In the genomic region with DNA sequence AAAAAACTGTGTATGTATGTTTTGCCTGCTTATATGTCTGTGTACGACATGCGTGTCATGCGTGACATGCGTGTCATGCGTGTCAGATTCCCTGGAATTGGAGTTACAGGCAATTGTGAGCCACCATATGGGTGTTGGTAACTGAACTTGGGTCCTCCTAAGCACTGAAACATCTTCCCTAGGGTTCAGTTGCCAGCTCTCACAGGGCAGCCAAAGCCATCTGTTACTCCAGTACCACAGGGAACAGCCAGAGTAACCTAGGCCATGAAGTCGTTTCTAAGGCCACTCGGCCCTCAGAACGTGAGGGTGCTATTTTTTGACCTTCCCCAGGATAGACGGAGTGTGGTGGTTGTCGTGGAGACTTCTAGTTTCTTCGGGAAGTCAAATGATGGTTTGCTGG, we compare ENCODE assay signal across 16 mouse cellular contexts. TPM values are rescaled to one million over a fixed set of nuclear protein-coding genes. Genes with fewer than 3 reads are reported as not detected.
DNase-seq lines count a peak whose midpoint lies in the region; ATAC-seq and TF ChIP-seq lines count a peak whose summit lies in the region.
"Had no signal": no experiment of that assay in that cellular context is flagged by ENCODE, and none has a peak within 500 bp of the region (broad histone marks: within the 10 kb centered on the region; RNA-seq: fewer than 3 reads in every experiment).

No protein-coding gene starts in this region.

- H3K36me3 ChIP-seq in hindbrain, embryonic 11.5 days (ENCODE audit: control insufficient read depth, insufficient read depth, low read length), result no peaks in the 10 kb centered on the region
- H3K36me3 ChIP-seq in hindbrain, embryonic 12.5 days, result no peaks in the 10 kb centered on the region
- H3K36me3 ChIP-seq in ES-Bruce4 (ENCODE audit: control insufficient read depth, insufficient read depth, low read length, poor library complexity, severe bottlenecking) (no peaks in the 10 kb centered on the region), ES-E14 (ENCODE audit: control insufficient read depth, insufficient read depth, low read length, poor library complexity, severe bottlenecking) (no peaks in the 10 kb centered on the region)
- H3K36me3 ChIP-seq: embryonic facial prominence, embryonic 13.5 days; forebrain, embryonic 12.5 days; heart, embryonic 12.5 days; hindbrain, embryonic 15.5 days had no signal

- ATAC-seq in hindbrain, embryonic 11.5 days (ENCODE audit: low FRiP score), result no peak
- no peak for ATAC-seq in hindbrain, embryonic 12.5 days (ENCODE audit: low FRiP score)
- ATAC-seq: forebrain, embryonic 16.5 days; intestine, embryonic 16.5 days had no signal

- peak; percentile 27 to 54 for DNase-seq in cerebellum, postnatal 25 days
- no peak for DNase-seq in cerebellum, adult 9-11 months
- peak; percentile 9 for DNase-seq in hindbrain, embryonic 11.5 days (ENCODE audit: low spot score)
- DNase-seq in ES-E14 (ENCODE audit: low read depth, low spot score), result no peak
- DNase-seq: adrenal gland, postnatal 10 days; gastrocnemius, postnatal 10 days; kidney, adult 2 months had no signal

- in situ Hi-C loops in ES-E14 (cut with MboI; ENCODE audit: low sequenced_read_pairs in 2 of 2, unreplicated experiment in 2 of 2), result no loop called here

- peaks cover 9% of the 10 kb centered on the region; the same call in 1 of the 2 replicates for H3K4me1 ChIP-seq in hindbrain, embryonic 11.5 days (replicated peaks; ENCODE audit: control insufficient read depth, insufficient read depth, low read length)
- H3K4me1 ChIP-seq in hindbrain, embryonic 12.5 days, result peaks cover 22% of the 10 kb centered on the region
- H3K4me1 ChIP-seq in ES-Bruce4 (ENCODE audit: control insufficient read depth, insufficient read depth, low read length), result peaks cover 14% of the 10 kb centered on the region
- peaks cover 14 to 23% of the 10 kb centered on the region in 2 experiments for H3K4me1 ChIP-seq in ES-E14 (ENCODE audit: control insufficient read depth in 2 of 2, insufficient read depth in 2 of 2, low read length in 2 of 2, poor library complexity in 1 of 2)
- H3K4me1 ChIP-seq: heart, embryonic 12.5 days had no signal

- TF ChIP-seq CTCF in ES-Bruce4 (IDR thresholded peaks at IDR 0.05; ENCODE audit: low read depth, low read length), result no peak

- TF ChIP-seq EP300 in ES-Bruce4 (IDR thresholded peaks at IDR 0.05; ENCODE audit: insufficient read depth, low read depth, low read length), result no peak

- H3K9me3 ChIP-seq in hindbrain, embryonic 11.5 days (ENCODE audit: control insufficient read depth, low read length), result no peaks in the 10 kb centered on the region
- no peaks in the 10 kb centered on the region for H3K9me3 ChIP-seq in hindbrain, embryonic 12.5 days (replicated peaks)
- H3K9me3 ChIP-seq in ES-Bruce4 (replicated peaks; ENCODE audit: control insufficient read depth, insufficient read depth, low read length, poor library complexity, severe bottlenecking) (no peaks in the 10 kb centered on the region), ES-E14 (ENCODE audit: control insufficient read depth, insufficient read depth, low read depth, low read length) (no peaks in the 10 kb centered on the region)
- H3K9me3 ChIP-seq: embryonic facial prominence, embryonic 13.5 days; forebrain, embryonic 12.5 days; heart, embryonic 12.5 days; hindbrain, embryonic 15.5 days had no signal

- H3K4me3 ChIP-seq in hindbrain, embryonic 11.5 days (ENCODE audit: low read depth, low read length), result no peak overlapping the region
- no peak overlapping the region for H3K4me3 ChIP-seq in hindbrain, embryonic 12.5 days
- H3K4me3 ChIP-seq in ES-Bruce4 (ENCODE audit: low read depth, low read length) (no peak overlapping the region), ES-E14 (ENCODE audit: insufficient read depth in 1 of 2, low read depth in 1 of 2, low read length in 2 of 2, poor library complexity in 1 of 2, severe bottlenecking in 1 of 2) (no peak overlapping the region)
- H3K4me3 ChIP-seq: embryonic facial prominence, embryonic 13.5 days; forebrain, embryonic 12.5 days; heart, embryonic 12.5 days; hindbrain, embryonic 15.5 days had no signal

- whole genome bisulfite sequencing in hindbrain, embryonic 11.5 days, result 36% methylated on average over 11 of the region's 11 CpGs
- WGBS in hindbrain, embryonic 12.5 days, result 43% methylated on average over 11 of the region's 11 CpGs

- no peak overlapping the region for H3K4me2 ChIP-seq in hindbrain, embryonic 11.5 days (replicated peaks; ENCODE audit: low read depth, low read length)
- H3K4me2 ChIP-seq in hindbrain, embryonic 12.5 days (replicated peaks), result no peak overlapping the region
- H3K4me2 ChIP-seq: embryonic facial prominence, embryonic 13.5 days; forebrain, embryonic 12.5 days; heart, embryonic 12.5 days; hindbrain, embryonic 15.5 days had no signal

- no peak overlapping the region for H3K9ac ChIP-seq in hindbrain, embryonic 11.5 days (ENCODE audit: low read depth, low read length)
- H3K9ac ChIP-seq in hindbrain, embryonic 12.5 days, result no peak overlapping the region
- H3K9ac ChIP-seq in ES-Bruce4 (ENCODE audit: low read depth, poor library complexity, severe bottlenecking), result no peak overlapping the region
- no peak overlapping the region for H3K9ac ChIP-seq in ES-E14 (ENCODE audit: insufficient read depth, low read depth, low read length, poor library complexity, severe bottlenecking)
- H3K9ac ChIP-seq: embryonic facial prominence, embryonic 13.5 days; forebrain, embryonic 12.5 days; heart, embryonic 12.5 days; hindbrain, embryonic 15.5 days had no signal

- TF ChIP-seq POLR2A in ES-Bruce4 (IDR thresholded peaks at IDR 0.05; ENCODE audit: insufficient read depth, low read length), result no peak

- H3K27ac ChIP-seq in hindbrain, embryonic 11.5 days (ENCODE audit: low read depth, low read length), result 0 out of 2 replicates have a peak overlapping the region, but pooled peaks have one; percentile 17
- no peak overlapping the region for H3K27ac ChIP-seq in hindbrain, embryonic 12.5 days
- H3K27ac ChIP-seq in ES-Bruce4 (ENCODE audit: insufficient read depth, low read length), result 0 out of 2 replicates have a peak overlapping the region, but pooled peaks have one; percentile 26
- peak overlapping the region; percentile 12; the same call in 1 of the 2 replicates for H3K27ac ChIP-seq in ES-E14 (ENCODE audit: insufficient read depth, low read depth, low read length, poor library complexity, severe bottlenecking)
- H3K27ac ChIP-seq: embryonic facial prominence, embryonic 13.5 days; forebrain, embryonic 12.5 days; hindbrain, embryonic 15.5 days had no signal

- no peaks in the 10 kb centered on the region for H3K27me3 ChIP-seq in hindbrain, embryonic 11.5 days (ENCODE audit: control insufficient read depth, insufficient read depth, low read length)
- H3K27me3 ChIP-seq in hindbrain, embryonic 12.5 days, result no peaks in the 10 kb centered on the region; the same call in 1 of the 2 replicates
- no peaks in the 10 kb centered on the region; the same call in 1 of the 2 replicates for H3K27me3 ChIP-seq in ES-Bruce4 (ENCODE audit: control insufficient read depth, insufficient read depth, low read length, poor library complexity, severe bottlenecking)
- H3K27me3 ChIP-seq: embryonic facial prominence, embryonic 13.5 days; forebrain, embryonic 12.5 days; hindbrain, embryonic 15.5 days had no signal

TF ChIP-seq in ES-E14, 5 proteins besides CTCF, POLR2A, EP300 and RAD21:
- TF ChIP-seq CHD2 (IDR thresholded peaks at IDR 0.05; ENCODE audit: low read depth, low read length), result no peak
- TF ChIP-seq ZNF384 (IDR thresholded peaks at IDR 0.05; ENCODE audit: low read depth, low read length), result no peak
- TF ChIP-seq ZC3H11A (IDR thresholded peaks at IDR 0.05; ENCODE audit: borderline replicate concordance, low read depth, low read length), result no peak
- TF ChIP-seq MAFK (IDR thresholded peaks at IDR 0.05; ENCODE audit: insufficient read depth, low read depth, low read length), result no peak
- no peak for TF ChIP-seq HCFC1 (IDR thresholded peaks at IDR 0.05; ENCODE audit: borderline replicate concordance, insufficient read depth, low read length)

RNA-seq across cellular contexts. Expression of a gene that starts 32.2 kb away (rescaled TPM):
- polyA plus RNA-seq in hindbrain, embryonic 11.5 days (2014; fragmentation: Nextera tagmentation; extraction: Ambion mirVana), result 0.24 TPM in 1 of 2 replicates, not detected in the other
- polyA plus RNA-seq in hindbrain, embryonic 12.5 days (2016; fragmentation: Nextera tagmentation; extraction: Ambion mirVana), result 0.12 and 0.22 TPM in 2 replicates
- polyA plus RNA-seq in ES-Bruce4 (2011; ENCODE audit: insufficient read depth, insufficient read length, low read depth, missing spikeins), result not detected in 2 replicates
- total RNA-seq in ES-E14 (2012; rRNA removed), result 0.62 and 0.79 TPM in 2 replicates
- total RNA-seq: MEL had no signal
- polyA plus RNA-seq: embryonic facial prominence, embryonic 13.5 days; forebrain, embryonic 12.5 days; heart, embryonic 12.5 days had no signal

Comparison
In these comparisons a context has a peak if more than half of its experiments do, and no peak if none do; other contexts are left out.
1. DNase-seq: peak in cerebellum, postnatal 25 days (2 of 2) and hindbrain, embryonic 11.5 days (single experiment); none in cerebellum, adult 9-11 months (single experiment) and ES-E14 (single experiment).